ENCODE assay signal across 9 mouse cellular contexts in the genomic region with DNA sequence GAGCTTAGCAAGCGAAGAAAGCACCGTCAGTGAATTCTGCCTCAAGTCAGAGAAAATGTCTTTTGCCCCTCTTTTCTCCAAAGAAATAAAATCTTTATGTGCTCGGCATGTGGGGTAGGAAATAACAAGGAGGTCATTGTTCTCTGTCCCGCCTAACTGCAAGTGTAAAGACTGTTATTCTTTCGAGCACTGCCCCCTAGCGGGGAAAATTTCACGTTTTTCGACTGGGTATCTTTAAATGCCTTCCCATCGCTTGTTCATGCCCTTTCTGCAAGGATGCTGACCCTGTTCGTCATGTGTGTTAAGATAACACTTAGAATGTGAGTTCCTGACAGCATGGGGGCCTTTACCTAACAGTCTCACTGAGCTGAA. TPM values are rescaled to one million over a fixed set of nuclear protein-coding genes. Genes with fewer than 3 reads are reported as not detected.
A peak's percentile ranks its signal among the peaks of the same experiment; 100 is the strongest.
DNase-seq lines count a peak whose midpoint lies in the region; ATAC-seq and TF ChIP-seq lines count a peak whose summit lies in the region.
"Had no signal": no experiment of that assay in that cellular context is flagged by ENCODE, and none has a peak within 500 bp of the region (broad histone marks: within the 10 kb centered on the region; RNA-seq: fewer than 3 reads in every experiment).

No protein-coding gene starts in this region.

- ATAC-seq in G1E (ENCODE audit: extremely low read depth, insufficient number of reproducible peaks, low FRiP score, poor library complexity, severe bottlenecking): peak; percentile 29; the same call in 1 of the 2 replicates
- ATAC-seq in lung, embryonic 15.5 days (ENCODE audit: borderline replicate concordance, extremely low read depth, low FRiP score, low TSS enrichment): peak; percentile 65; the same call in 1 of the 2 replicates

- no peak overlapping the region for H3K4me3 ChIP-seq in G1E (ENCODE audit: low read depth, low read length)
- no peak overlapping the region for H3K4me3 ChIP-seq in cerebellum, adult 2 months (replicated peaks; ENCODE audit: insufficient read depth, low read depth, low read length)
- no peak overlapping the region for H3K4me3 ChIP-seq in lung, embryonic 15.5 days
- H3K4me3 ChIP-seq: liver, embryonic 15.5 days had no signal

- H3K4me1 ChIP-seq in G1E (ENCODE audit: insufficient read depth, low read depth, low read length): peaks cover 40% of the 10 kb centered on the region
- no peaks in the 10 kb centered on the region for H3K4me1 ChIP-seq in cerebellum, adult 2 months (ENCODE audit: control insufficient read depth, insufficient read depth, low read length)
- peaks cover 13% of the 10 kb centered on the region for H3K4me1 ChIP-seq in lung, embryonic 15.5 days

- no peaks in the 10 kb centered on the region for H3K9me3 ChIP-seq in G1E (replicated peaks)
- no peaks in the 10 kb centered on the region for H3K9me3 ChIP-seq in lung, embryonic 15.5 days
- H3K9me3 ChIP-seq: liver, embryonic 15.5 days had no signal

- peak; percentile 18; the same call in 1 of the 2 replicates for TF ChIP-seq CTCF in G1E (IDR thresholded peaks at IDR 0.05; ENCODE audit: low read depth, low read length)
- TF ChIP-seq CTCF in cerebellum, adult 2 months (IDR thresholded peaks at IDR 0.05; ENCODE audit: borderline replicate concordance, insufficient read depth, low read depth, low read length): peak; percentile 65

- TF ChIP-seq POLR2A in cerebellum, adult 2 months (IDR thresholded peaks at IDR 0.05; ENCODE audit: borderline replicate concordance, insufficient read depth, low read length): no peak

- no peak overlapping the region for H3K27ac ChIP-seq in cerebellum, adult 2 months (ENCODE audit: insufficient read depth, low read length)
- H3K27ac ChIP-seq in lung, embryonic 15.5 days: peak overlapping the region; percentile 61
- H3K27ac ChIP-seq: liver, embryonic 15.5 days had no signal

- WGBS in cerebellum, adult 2 months: 8% methylated on average over 10 of the region's 10 CpGs
- WGBS in lung, embryonic 15.5 days: 3% methylated on average over 10 of the region's 10 CpGs

- peak overlapping the region; percentile 29; the same call in 1 of the 2 replicates for H3K4me2 ChIP-seq in lung, embryonic 15.5 days
- H3K4me2 ChIP-seq: liver, embryonic 15.5 days had no signal

- no peak overlapping the region for H3K9ac ChIP-seq in lung, embryonic 15.5 days
- H3K9ac ChIP-seq: liver, embryonic 15.5 days had no signal

- peak; percentile 21 for DNase-seq in G1E (ENCODE audit: low spot score)
- DNase-seq in cerebellum, adult 2 months: peak; percentile 82 to 87
- peak; percentile 96 for DNase-seq in forelimb bud, embryonic 11.5 days (ENCODE audit: low read depth, low spot score)
- peak; percentile 95 for DNase-seq in heart, postnatal 4 days
- peak; percentile 72 to 95 for DNase-seq in layer of hippocampus, adult 18-20 months (ENCODE audit: low spot score in 2 of 2)
- peak; percentile 86 for DNase-seq in ovary, postnatal 14 days (ENCODE audit: low spot score)
- DNase-seq in thymus, postnatal 14 days: peak; percentile 92

- H3K27me3 ChIP-seq in G1E (ENCODE audit: insufficient read depth, low read length): 0 out of 2 replicates have a peak, but pooled peaks cover 12% of the 10 kb centered on the region
- no peaks in the 10 kb centered on the region for H3K27me3 ChIP-seq in cerebellum, adult 2 months (ENCODE audit: control insufficient read depth, insufficient read depth, low read length)
- no peaks in the 10 kb centered on the region; the same call in 1 of the 2 replicates for H3K27me3 ChIP-seq in lung, embryonic 15.5 days

- no peaks in the 10 kb centered on the region for H3K36me3 ChIP-seq in G1E (replicated peaks)
- no peaks in the 10 kb centered on the region for H3K36me3 ChIP-seq in lung, embryonic 15.5 days
- H3K36me3 ChIP-seq: liver, embryonic 15.5 days had no signal

RNA-seq across cellular contexts. Expression of gene Krr1, which starts 47.0 kb away (rescaled TPM):
- total RNA-seq in G1E (2014; fragmentation: Nextera tagmentation) (107 and 119 TPM in 2 replicates), G1E (2017) (49.6 and 52.8 TPM in 2 replicates)
- 2.0 and 2.8 TPM in 2 replicates for polyA plus RNA-seq in G1E (2012)
- polyA plus RNA-seq in cerebellum, adult 2 months (2012; rRNA removed): 30.3 and 31.3 TPM in 2 replicates
- 10 to 100 TPM; 22.9 to 24.2 TPM for total RNA-seq in heart, postnatal 4 days (2021)
- 10 to 100 TPM; 35.0 to 35.6 TPM for total RNA-seq in layer of hippocampus, adult 18-20 months (2021)
- polyA plus RNA-seq in lung, embryonic 15.5 days (2015; fragmentation: Nextera tagmentation; extraction: Ambion mirVana): 49.1 and 50.0 TPM in 2 replicates

Comparison
In these comparisons a context has a peak if more than half of its experiments do, and no peak if none do; other contexts are left out.
1. DNase-seq: peak in every context shown above with its lines; median percentile 96 in forelimb bud, embryonic 11.5 days; 95 in heart, postnatal 4 days; 92 in thymus, postnatal 14 days; 86 in ovary, postnatal 14 days; 84 in cerebellum, adult 2 months; 84 in layer of hippocampus, adult 18-20 months; 21 in G1E.